Mouse (Mus musculus): Measurements from ENCODE around the gene Aak1.

GRCm38 (mm10) chr6:86924746-86925145, 75.4 kb downstream of the Aak1 start:
- TF ChIP-seq CTCF (IDR thresholded peaks at IDR 0.05; ENCODE audit: borderline replicate concordance, insufficient read depth, low read depth, low read length): no peak
- TF ChIP-seq POLR2A (IDR thresholded peaks at IDR 0.05; ENCODE audit: borderline replicate concordance, insufficient read depth, low read length): no peak

All from cerebellum, adult 2 months (tissue).